Mouse (Mus musculus) adrenal gland, postnatal 10 days (tissue): Measurements from ENCODE around the gene Psrc1. TPM values are rescaled to one million over a fixed set of nuclear protein-coding genes. Genes with fewer than 3 reads are reported as not detected.

Experiments used
- DNase-seq: peaks from one replicate; pipeline ENCODE4 v3.0.0; 2021; ENCODE audit warnings: mixed read lengths
- total RNA-seq, 2 experiments: library from RNA; stranded (reverse); gene quantifications; 2 replicates each; pipeline ENCODE4 v1.2.3; 2021

The Psrc1 gene
- total RNA-seq, 2 experiments from 2014 or later, result 6.0 to 6.4 TPM

DNA sequence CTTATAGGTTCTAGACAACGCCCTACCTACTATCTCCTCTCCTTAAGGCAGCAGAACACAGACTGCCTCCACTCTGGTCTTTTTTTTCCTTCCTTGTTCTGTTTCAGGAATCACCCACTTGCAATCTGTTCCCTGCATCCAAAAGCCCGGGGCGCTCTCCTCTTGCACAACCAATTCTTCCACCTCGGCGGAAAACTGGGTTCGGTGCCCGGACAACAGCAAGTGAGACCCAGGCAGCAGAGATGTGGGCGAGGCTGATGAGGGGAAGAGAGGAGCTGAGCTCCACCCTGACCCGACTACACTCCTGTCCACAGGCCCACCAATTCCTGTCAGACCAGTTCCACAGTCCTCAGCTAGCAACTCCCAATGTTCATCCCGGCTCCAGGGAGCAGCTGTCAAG lies 2.5 kb downstream of the Psrc1 start:
- DNase-seq, result no peak

DNA sequence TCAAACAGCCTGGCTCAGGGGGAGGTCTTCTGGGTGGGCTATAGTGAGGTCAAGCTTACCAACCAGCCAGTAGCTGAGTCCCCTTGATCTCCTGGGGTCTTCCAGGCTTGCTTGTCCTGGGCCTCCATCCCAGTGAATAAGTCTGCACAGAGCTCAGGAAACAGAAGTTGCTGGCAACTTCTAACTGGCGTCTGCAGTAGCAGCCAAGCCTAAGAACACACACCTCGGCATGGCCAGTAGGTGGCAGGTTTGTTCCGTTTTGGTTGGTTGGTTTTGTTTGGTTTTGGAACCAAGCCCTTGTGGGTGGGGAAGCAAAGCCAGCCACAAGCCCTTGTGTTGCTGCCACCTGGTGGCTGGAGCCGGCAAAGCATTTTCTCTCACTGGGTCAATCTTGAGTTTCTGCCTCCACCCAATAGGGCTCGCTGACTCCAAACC lies 5.5 kb downstream of the Psrc1 start:
- DNase-seq, result peak; percentile 98

DNA sequence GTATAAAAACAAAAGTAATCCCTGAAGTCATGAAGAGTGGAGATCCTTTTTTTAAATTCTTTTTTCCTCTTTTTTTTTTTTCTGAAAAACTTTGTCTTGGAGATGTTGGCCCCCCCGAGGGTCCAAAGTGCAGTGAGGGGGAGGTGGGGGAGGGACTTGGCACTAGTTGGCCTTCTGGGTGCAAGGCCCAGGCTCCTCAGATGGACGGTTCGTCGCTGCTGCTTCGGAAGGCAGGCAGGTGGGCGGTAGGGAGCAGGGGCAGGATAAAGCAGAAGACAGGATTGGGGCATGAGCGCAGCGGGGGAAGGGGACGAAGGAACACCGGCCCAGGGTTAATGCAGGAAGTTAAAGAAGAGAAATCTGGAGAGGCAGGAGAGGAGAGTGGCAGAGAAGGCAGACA lies 8.7 kb downstream of the Psrc1 start:
- DNase-seq, result no peak

DNA sequence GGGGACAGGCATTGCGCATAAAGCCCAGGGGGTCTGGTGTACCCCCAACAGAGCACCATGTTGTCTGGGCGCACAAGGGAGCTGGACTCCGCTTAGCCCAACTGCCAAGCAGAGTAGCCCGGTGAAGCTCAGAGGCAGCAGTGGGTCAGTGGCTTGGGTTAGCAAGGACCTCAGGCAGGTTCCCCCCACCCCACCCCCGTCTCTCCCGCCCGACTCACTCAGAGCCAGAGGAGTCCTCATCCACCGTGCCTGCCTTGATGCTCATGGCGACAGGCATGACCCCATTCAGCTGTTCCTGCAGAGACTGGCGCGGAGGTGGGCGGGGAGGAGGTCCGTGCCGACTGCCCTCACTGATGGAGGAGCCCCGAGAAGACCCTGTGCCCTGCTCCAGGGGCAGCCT lies 9.2 kb downstream of the Psrc1 start:
- no peak for DNase-seq

DNA sequence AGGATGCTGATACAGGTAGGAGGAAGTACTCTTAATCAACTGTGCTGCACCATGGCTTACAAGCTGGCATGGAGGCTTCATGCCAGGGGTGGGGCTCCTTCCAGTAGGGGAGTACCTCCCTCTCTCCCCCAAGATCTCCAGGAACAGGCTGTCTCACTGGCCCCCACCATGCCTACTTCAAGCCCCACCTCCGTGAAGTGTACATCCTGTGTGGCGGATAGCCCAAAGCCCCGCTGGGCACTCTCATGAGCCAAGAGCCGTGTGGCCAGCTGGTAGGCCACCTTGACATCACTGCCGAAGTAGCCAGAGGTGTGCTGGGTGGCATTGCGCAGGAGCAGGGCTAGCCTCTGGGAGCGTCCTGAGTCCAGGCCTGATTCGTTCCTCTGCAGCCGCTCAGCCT lies 14.6 kb downstream of the Psrc1 start:
- no peak for DNase-seq

DNA sequence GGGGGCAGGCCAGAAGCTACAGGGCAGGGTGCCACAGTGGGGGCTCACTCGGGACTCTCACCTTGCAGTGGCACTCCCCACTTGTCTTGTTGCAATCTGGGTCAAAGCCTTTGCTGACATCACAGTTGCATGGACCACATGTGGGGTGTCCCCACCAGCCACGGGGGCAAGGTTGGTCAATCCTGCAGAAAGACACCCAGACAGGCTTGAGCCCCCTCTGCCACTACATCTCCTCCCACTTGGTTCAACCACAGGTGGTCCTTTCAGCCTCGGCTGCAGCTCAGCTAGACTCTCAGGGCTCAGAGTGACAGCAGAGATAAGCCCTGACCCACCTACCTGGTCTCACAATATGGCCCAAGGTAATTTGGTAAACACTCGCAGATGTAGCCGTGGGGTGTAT lies 16.8 kb downstream of the Psrc1 start:
- no peak for DNase-seq

DNA sequence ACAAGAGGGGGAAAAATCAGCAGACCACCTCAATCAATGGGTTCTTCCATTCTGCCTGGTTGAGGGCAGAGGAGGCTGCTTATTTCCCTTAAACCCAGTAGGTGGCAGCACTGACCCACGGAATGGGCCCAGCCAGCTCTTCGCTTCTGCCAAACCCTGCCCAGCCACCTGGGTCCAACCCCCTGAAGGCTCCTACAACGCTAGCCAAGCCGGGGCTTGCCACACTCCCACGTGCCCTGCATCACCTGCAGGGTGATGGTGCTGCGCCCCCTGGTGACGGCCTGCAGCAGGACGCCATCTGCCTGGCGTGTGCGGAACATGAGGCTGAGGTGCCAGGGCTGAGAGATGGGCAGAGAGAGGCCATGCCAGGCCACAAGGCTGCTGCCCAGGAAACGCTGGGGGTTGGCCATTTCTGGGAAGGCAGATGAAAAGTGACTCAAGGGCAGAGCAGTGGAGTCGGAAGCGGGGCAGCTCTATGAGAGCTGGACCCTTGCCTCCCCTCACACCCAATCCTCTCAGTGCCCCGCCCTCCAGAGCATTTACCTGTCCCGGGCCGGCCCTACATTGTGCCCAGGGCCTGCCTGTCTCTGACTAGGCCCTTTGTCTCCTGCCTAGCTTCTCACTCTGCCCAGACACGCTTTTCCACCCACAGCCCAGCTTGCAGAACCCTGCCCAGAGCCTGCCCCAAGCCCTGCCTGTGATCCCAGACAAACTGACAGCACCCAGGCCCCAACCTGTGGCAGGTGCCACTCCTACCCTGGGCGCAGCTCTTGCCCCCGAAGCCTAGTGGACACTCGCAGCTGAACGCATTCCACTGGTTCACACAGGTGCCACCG lies 18.3 kb downstream of the Psrc1 start:
- DNase-seq, result peak; percentile 93

DNA sequence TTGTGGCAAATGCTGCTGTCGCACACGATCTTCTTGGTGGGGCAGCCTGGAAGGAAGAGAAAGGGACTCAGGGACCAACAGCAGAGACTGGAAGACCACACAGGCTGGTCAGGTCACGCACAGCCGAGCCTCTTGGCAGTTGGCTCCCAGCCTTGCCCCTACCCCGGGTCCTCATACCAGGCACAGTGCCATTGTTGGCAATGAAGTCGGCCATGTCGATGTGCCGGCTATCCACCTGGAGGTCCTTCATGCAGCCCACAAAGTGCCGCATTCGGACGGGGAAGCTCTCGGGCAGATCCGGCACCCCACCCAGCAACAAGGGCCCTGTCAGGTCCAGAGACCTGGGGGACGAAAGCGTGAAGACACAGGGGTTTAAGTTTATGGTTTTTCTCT lies 18.9 kb downstream of the Psrc1 start:
- no peak for DNase-seq

DNA sequence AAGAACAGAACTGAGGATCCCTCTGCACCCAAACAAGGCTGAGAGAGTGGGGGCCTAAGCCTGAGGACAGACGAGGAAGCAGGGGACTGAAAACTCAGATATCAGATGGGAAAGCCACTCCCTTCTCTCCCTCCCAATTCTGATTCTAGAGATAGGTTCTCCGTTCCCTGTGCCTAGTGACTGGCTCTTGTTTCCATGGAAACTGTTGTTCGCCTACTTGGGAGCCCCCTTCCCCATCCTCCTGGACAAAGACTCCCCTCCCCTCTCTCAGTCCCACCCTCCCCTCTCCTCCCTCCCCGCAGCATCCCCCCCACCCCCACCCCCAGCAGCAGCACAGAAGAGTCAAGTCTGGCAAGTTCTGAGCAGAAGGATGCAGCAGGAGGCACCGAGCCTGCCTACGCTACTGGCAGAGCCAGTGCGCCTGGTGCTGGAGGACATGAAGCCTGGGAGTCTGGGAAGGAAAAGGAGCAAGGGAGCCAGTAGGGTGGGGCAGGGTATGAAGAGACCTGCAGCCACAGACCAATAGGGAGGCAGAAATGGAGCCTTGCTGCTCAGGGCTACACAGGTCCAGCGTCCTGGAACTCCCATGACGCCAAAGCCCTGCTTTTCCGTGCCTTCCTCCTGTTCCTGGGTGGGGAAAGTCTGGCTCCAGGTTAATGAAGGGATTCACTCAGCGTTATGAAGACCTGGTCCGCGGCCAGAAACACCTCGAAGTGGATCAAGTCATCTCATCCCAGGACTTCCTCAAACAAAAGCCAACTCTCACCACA lies 22.1 kb downstream of the Psrc1 start:
- DNase-seq, result no peak

DNA sequence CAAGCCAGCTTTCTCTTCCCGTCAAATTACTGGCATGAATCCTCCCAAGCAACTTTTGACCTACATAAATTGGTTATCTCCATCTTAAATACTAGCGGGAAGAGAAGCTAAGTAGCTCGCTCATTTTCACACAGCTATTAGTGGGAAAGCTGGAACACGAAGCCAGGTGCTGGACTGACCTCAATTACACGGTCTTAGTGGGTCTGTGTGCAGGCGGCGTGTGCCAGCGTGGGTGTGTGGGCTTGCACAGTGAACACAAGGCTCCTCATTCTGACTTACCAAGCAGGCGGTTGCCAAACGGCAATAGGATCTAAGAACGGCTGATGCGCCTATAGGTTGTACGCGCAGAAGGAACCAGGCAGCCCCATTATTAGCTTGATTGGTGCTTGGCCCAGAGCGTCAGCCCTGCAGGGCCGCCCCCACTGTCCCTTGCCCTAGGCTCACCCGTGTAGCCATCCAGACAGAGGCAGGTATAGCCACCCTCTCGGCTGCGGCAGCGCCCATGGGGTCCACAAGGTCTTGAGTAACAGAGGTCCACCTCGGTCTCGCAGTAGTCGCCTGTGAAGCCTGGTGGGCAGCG lies 22.8 kb downstream of the Psrc1 start:
- DNase-seq, result no peak

DNA sequence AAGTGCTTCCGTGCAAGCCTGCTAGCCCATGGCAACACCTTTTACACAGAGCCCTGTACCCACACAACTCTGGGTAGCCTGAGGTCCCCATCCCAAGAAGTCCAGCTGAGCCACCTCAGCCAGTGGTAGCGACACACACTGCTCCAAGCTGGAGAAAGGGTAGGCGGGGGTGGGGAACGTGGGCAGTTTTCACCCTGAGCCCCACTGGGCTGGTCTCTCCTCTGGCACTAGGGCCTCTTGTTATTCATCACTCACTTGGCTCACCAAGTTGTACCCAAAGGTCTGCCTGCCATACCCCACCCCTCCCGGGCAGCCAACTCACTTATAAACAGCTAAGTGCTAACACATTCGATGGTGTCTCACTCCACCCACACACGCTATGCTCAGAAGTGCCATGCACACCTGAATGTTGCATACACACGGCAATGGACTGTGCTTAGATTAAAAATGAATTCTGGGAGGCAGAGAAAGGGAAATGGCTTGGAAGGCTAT lies 24.9 kb downstream of the Psrc1 start:
- DNase-seq, result no peak

DNA sequence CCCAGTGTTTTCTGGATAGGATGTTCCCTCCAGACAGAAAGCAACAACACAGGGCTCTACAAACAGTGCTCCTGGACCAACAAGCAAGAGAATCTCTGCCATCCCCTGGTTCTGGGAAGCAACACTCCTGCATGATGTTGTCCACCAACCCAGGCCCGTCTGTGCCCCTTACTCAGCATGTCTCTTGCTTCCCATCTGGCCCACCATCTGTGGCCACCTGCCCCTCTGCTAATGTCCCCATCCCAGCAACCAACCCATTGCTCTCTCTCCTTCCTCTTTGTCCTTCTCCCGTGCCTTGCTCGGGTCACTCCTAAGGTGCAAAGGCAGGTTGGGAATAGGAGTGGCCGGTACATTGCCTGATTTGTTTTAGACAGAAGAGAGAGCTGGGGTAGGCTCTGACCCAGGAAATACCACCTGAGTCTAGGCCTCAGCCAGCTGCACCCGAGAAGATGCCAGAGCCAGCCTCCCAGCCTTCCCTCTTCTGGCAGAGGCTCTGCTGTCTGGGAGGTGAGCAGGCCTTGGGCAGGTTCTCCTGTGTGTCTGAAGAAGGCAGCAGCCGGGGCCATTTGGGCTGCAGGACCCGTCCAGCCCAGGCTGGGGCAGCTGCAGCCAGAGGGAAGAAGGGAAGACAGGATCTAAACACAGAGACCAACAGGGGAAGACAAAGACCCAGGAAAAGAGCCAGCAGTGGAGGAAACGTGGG lies 26.2 kb downstream of the Psrc1 start:
- no peak for DNase-seq

DNA sequence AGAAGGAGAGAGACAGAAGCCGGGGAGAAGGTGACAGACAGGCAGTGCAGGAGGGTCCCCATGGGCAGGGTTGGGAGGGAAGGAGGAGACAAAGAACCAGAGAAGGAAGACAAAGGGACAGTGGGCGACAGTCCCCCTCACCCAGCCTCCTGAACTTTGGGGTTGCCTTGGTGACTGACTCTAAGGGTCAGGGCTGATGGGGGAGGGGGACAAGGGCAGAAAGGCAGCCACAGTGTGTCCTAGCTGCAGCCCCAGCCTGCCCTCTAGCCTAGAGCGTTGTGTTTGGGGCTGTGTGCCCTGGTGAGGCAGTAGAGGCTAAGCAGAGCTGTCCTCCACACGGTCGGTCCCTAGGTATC lies 26.7 kb downstream of the Psrc1 start:
- DNase-seq, result no peak

DNA sequence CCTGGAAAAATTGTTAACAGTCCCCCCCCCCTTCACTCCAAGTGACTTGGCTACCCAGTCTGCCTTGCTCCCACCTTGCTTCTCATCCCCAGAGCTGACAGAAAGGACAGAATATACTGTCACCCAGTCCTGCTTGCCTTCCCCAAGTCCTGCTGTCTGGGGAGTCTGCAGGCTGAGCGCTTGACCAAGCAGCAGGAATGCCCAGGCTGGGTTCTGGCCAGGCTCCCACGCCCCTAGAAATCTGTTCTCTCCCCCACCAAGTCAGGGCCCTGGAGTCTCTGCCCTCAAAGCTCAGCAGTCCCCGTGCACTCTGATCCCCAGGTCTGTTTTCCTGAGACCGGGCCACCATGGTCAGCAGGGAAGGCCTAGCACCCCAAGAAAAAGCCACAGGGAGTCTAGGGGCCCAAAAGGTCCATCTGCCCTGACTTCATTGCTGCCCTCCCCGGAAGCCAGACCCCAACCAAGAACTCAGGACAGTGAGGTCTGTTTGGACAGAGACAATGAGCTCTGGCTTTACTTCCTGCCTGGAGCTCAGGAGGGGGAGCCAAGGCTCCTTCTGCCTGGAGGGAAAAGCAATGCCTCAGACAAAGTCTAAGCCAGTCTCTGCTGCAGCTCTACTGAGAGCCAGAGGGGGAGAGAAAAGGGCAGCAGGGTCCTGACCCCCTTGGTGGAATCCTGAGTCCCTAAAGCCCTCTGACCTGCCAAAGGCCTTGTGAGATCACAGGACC lies 27.6 kb downstream of the Psrc1 start:
- no peak for DNase-seq

DNA sequence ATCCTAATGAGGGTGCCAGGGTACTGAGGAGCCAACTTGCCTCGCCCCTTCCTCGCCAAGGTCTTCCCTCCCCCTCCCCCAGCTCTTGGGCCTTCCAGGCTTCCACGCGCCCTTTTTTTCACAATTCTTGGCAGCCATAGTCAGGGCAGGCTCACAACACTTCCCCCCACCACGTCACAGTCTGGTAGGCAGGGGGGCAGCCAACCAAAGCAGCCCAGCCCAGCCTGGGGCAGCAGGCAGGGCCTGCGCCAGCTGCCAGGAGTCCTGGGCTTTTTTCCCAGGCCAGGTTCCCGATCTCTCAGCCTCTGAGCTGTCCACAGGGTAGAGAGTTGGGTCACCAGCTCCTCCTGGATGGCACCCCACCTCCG lies 28.1 kb downstream of the Psrc1 start:
- DNase-seq, result peak; percentile 57

DNA sequence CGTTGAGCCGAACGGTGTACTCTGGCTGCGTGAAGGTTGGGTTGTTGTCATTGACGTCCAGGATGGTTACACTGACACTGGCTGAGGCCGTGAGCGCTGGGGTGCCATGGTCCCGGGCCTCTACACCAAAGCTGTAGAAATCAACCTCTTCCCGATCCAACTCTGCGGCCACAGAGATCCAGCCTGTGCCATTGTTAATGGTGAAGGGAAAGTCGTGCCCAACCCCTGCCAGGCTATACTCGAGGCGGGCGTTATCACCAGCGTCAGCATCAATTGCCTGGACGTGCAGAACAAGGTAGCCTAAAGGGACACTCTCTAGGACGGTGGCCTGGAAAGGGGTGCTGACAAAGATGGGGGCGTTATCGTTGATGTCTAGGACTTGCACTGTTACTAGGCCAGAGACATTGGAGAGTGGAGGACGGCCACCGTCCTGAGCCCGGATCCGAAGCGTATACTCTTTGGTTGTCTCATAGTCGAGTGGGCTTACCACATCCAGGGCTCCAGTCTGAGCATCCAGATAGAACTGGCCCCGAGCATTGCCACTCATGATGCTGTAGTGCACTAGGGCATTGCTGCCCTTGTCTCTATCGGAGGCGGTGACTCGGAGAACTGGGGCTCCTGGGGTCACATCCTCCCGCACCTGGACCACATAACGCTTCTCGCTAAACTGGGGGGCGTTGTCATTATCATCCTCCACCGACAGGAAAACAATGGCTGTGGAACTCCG lies 30.2 kb downstream of the Psrc1 start:
- DNase-seq, result no peak

DNA sequence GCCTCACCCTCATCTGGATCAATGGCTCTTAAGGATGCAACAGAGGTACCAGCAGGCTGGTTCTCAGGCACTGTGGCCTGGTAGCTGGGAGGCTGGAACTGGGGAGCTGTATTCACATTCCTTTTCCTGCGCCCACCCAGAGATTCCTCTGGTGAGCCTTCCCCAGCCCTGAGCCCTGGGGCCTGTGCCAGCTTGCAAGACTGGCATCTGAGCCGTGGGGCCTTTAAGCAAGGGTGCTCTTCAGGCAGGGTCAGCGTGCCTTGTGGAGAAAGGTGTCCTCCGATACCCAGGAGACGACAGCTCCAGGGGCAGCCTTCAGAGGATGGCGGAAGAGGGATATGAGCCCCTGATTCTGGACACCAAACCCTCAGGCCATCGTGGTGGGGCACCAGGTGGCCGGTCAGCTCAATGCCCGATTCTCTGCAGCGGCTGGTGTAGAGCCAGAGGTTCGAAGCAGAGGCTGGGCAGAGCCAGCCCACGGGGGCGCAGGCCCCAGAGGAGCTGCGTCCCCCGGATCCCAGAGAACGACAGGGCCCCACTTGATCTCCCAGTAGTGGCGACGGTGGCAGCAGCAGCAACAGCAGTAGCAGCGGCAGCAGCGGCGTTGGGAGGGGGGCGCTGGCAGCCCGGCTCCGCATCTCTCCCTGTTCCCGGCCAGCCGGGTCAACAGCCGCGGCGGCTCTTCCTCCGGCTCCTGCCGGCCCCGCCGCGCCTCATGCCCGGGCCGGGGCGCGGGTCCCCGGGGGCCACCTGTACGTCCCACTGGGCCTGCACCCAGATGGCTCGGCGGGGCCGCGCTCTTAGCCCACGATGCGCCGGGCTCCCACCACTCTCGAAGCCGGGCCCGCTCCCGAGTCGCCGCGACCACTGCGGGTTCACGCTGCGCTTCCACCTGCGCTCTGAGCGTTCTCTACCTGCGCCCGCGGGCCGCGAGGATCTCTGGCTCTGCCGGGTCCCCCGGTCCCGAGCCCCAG lies 31.5 kb downstream of the Psrc1 start, which contains the start of gene Celsr2:
Gene Celsr2 (minus strand): TSS at position 696 of the 974 bp plus-strand sequence.
- peak; percentile 53 for DNase-seq

DNA sequence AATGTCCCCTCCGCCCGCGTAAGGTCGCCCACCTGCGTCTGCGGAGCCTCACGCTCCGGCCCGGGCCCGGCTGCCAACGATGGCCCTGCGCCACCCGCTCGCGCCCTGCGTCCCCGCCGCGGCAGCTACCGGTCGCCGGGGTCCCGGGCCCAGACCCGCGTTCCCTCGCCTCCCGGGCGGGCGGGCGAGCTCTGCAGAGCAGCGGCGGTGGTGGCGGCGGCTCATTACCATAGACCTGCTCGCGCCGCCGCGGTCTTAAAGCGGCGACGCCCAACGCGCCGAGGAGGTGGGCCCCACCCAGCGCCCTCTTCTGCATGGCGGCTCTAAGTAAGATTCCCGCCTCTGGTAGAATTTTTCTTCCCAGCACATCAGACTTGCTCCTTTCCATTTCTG lies 32.2 kb downstream of the Psrc1 start:
- DNase-seq, result peak; percentile 85

DNA sequence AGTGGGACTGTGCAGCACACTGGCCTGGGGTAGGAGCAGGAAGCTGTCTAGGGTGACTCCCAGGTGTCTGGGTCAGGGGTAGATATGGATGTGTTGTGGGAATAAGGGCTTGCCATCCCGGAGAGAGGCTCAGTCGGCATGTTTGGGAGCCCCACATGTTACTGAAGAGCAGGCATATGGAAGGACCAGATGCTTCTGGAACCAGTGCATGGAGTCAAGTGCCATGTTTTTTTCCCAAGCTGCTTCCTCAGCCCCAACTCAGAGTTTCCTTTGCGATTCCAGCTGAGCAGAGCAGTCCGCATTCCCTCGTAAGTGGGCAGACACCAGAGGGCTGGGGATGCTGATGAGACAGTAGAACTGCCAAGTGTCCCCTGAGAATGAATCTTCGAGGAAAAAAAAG lies 39.4 kb downstream of the Psrc1 start:
- no peak for DNase-seq
